Mouse (Mus musculus) CD4-positive helper T cell, adult 2 months (primary cell): ENCODE measurements at regions not wholly inside any gene's neighbourhood (a gene's known extent, or its start where the extent isn't known, plus 50 kb on each side); places are given as distances from the start of the nearest gene placed in this dataset.

Experiments used
- DNase-seq: peaks from one replicate; pipeline ENCODE4 v3.0.0-alpha.2; 2012; ENCODE audit warnings: low read depth, missing footprints, low spot score

DNA sequence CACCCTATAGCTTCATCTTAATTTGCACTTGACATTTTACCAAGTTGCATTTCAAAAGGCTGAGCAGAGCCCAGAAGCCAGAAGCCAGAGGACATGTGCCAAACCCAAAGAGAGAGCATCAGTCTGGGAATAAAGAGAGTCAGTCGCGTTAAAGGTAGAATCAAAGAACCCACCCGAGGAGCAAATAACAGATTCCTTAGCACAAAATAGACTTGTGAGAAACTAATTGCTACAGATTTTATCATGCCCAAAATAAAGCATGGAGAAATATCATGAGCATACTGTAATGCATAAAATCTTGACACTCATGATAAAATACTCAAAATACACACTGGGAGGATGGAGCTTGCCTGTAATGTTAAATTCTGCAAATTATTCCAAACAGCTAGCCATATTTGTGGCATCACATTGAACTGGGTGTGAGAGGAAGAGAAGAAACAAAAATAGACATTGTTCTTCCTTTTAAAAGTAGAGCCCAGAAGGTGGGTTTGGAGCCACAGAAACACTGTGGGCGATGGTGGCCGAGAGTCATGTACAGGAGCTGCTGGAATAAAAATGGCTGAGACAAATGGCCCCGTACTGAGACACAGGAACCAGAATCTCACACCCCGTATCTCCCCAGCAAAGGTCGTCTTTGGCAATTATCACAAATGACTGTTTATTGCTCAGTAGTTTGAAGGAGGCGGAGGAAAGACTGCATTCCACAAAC lies 317.2 kb downstream of the Klf6 start:
- DNase-seq, result no peak

- no peak for DNase-seq
Observed at GRCm38 (mm10) chr13:6189133-6189532, 327.9 kb downstream of the Klf6 start.

GRCm38 (mm10) chr13:6189566-6189965 lies 328.3 kb downstream of the Klf6 start:
- DNase-seq, result no peak

GRCm38 (mm10) chr13:6191186-6191914 lies 330.1 kb downstream of the Klf6 start:
- no peak for DNase-seq

DNA sequence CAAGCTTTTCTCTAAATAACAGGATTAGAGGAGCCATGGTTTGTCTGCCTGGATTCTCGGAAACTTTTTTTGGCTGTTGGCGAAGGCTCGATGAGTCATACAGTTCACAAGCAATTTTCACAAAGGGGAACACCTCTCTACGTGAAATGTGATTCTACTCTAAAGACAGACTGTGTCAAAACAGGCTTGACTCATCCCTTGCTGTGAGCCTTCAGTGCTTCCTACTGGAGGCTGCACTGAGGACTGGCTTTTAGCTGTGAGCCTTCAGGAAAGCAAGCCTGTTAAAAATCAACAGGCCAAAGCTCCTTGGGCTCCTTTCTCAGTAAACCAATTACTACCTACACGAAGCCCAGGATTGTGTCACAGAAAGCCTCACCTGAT lies 330.6 kb downstream of the Klf6 start:
- DNase-seq, result no peak

DNA sequence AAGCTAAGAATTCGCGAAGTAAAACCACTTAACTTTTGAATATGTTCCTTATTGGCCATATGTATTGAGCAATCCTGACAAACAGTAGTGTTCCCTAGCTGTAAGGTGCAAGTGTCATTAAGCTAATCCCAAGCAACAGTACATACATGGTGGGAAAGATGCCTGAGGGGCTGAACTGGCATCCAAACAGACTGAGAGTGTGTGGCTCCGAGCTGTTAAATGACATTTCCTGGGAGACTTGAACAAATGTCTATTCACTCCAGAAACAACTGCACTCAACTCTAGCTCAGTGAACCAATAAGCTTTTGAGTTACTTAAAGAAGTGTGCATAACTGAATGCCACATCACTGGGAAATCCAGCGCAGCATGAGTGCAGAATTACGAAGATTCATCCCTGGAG lies 335.4 kb downstream of the Klf6 start:
- DNase-seq, result no peak

DNA sequence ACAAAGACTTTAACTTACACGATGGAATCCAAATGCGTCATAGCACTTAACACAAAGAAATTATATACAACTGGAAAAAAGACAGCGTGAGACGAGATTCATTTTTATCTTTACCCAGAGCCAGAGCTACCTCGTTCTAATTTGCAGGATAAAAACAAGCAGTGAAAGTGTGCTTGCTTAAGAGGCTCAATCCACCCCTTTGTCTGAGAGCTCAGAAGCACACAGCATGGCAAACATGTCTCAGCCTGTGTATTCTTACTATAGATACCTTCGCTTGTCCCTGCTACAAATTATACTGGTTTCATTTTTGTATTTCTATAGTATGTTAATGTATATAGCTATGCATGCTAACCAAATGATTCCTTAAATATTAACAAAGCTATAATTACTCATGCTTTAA lies 337.8 kb downstream of the Klf6 start:
- DNase-seq, result no peak

DNA sequence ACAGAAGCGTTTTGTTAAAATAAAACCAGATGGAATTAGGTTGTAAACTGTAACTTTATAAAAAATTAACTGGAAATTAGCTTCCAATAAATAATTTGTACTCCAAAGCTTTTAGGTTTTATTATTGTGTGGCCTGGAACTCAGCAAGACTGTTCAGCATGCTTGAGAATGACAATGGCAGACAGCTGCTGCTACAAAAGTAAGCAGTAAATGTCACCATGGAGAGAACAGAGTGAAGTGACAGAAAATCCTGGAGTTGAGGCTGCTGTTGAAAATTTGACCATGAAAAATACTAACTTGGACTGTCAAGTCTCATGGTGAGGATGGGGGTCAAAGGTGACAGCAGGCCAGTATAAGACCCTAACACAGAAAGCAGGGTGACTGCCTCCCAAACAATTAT lies 340.2 kb downstream of the Klf6 start:
- no peak for DNase-seq

GRCm38 (mm10) chr13:6204801-6205200 lies 343.1 kb upstream of the Pitrm1 start:
- DNase-seq, result no peak

DNA sequence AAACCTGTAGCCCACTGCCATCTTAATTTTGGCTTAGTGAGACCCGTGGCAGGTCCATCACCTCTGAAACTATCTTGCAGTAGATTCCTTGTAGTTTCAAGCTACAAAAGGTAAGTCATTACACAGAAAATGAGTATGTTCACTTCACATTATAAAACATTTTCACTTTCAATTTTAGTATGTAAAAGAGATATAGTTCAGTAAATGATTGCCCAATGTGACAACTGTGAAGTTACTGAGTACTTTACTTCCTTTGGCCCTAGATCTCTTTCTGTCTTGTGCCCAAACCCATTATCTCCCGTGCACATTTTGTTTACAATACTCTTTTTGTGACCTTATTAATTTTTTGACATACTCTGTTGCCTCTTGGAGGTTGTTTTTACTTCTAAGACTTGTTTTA lies 335.4 kb upstream of the Pitrm1 start:
- no peak for DNase-seq

DNA sequence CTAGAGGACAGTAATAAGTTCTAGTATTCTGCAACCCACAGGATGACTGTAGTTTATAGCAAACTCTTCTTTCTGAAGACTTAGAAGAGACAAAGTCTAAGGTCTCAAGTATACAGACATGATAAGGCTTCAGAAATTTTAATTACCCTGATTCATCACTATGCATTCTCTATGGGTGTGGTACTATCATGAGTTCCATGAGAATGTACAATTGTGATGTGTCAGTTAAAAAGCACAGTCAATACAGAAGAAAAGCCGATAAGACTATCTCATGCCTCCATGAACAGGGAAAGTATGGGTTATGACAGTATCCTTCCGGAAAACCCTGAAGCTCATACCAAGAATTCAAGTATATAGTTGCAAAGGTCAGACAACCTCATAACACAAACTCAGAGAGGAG lies 333.8 kb upstream of the Pitrm1 start:
- no peak for DNase-seq

- DNase-seq, result no peak
Observed at GRCm38 (mm10) chr13:6226087-6226643, 321.8 kb upstream of the Pitrm1 start.

GRCm38 (mm10) chr13:6228278-6228677 lies 319.7 kb upstream of the Pitrm1 start:
- DNase-seq, result no peak

DNA sequence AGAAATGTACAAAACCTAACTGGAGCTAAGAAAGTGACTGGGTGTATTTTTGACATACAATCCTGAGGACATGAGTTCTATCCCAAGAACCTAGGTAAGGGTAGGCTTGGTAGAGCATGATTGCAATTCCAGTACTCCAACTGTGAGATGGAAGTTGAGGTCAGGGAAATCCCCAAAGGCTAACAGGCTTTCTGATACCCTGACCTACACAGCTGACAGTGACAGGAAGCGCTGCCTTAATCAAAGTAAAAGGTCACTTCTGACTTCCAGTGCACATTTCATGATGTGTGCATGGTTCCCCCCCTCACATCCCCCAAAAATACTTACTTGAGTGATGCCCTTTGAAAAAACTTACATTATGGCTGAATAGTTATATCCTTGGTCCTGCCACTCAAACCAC lies 312.6 kb upstream of the Pitrm1 start:
- DNase-seq, result no peak

DNA sequence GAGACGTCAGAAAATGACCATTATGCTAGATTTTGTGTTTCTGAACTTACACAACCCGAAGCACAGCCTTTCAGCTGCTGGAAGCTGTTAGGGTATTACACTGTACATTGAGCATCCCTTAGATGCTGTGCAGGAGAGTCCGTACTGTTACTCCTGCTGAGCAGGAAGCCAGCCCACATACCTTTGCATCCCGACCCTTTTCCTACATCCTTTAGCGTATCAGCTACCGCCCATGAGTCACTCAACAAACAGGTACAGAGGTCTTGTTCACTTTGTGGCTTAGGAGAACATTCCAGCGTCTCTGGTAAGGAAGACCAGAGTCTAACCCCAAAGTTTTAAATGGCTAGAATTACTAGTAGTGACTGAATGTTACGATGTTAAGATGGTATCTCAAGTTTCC lies 311.4 kb upstream of the Pitrm1 start:
- no peak for DNase-seq

GRCm38 (mm10) chr13:6237201-6237600 lies 310.7 kb upstream of the Pitrm1 start:
- no peak for DNase-seq

DNA sequence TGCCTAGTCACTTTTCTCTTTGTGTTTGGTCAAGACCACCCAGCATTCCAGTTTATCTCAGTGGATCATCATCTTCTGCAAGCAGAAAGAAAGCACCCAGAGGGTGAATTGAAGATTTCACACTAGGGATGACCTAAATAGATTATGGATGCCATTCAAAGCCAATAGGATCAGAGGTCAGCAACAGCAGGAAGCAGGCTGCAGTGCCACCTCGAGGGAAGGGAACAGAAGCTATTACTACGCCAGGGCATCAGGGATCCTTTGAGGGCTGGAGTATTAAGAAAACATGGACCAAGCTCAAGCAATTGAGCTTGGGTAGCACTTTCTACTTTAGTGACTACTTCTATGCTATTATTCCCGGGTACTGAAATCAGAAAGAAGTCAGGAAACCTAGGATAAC lies 307.1 kb upstream of the Pitrm1 start:
- DNase-seq, result no peak

GRCm38 (mm10) chr13:6241472-6242123 lies 306.4 kb upstream of the Pitrm1 start:
- DNase-seq, result no peak

DNA sequence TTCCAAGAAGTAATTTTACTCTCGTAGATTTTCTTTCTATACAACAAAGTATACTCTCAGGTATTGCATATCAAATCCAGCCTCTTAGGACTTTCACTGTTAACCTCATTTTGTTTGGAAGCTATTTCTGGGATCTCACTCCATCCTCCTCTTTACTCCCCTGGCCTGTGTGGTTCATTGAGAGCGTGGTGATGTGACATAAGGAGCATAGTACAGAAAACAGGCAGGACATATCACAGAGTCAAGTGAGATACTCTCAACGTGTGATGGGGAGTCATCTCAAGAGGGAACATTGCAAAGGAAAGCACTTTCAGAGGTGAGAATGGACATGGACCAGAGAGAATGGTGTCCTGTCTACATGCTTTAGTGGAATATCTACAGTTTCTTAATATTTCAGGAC lies 297.8 kb upstream of the Pitrm1 start:
- no peak for DNase-seq

DNA sequence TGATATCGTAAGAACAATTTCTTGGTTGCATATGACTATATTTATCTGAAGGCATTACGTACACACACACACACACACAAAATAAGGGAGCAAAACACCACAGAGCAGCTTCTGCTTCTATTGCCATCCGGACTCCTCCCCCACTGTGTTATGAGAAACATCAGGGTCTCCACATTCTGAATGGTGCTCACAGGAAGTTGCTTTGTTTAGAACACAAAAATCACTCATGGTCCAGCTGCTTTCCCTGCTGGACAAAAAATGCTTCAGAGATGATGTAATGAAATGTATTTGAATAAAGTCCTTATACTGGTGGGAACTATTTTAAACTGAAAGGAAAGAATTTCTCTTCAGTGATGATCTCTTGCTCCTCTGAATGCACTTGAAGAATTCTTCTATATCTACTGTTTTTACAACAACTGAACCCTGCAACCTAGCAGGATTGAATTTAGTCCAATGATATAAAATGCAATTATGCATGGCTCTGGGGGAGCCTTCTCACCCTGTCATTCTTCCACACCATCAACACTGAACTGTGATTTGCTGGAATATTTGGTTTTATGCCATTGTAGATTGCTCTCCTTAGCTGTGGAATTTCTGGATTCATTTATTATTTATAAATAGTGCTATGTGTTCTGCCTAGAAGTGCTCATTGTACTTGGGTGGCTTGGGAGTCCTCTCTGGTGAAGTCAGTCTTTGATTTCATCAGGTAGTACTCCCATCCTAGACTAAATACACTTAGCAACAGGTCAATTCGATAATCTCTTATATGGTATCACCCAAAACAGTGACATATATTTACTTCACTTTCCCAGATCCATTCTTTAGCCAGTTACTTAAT lies 296.7 kb upstream of the Pitrm1 start:
- no peak for DNase-seq

GRCm38 (mm10) chr13:6252100-6252499 lies 295.8 kb upstream of the Pitrm1 start:
- peak; percentile 19 for DNase-seq

DNA sequence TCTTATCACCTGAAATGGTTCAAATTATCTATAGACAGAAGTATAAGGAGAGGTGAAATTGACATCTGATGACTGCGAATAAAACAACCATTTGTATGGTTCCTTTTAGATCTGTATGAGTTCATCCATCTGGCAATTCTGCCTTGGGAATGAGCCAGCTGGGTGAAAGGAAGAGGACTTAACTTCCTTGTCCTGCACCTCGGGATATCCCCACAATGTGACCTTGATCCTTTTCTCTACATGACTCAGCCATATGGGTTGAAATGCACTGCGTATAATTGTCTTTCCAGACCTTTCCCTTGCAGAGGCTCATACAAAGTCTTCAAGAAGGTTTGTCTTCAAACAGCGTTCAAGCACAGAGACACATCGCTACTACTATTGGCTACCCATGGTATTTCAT lies 292.6 kb upstream of the Pitrm1 start:
- no peak for DNase-seq
